In genomic region chr1:195091699-195092219, GRCm38 (mm10) we compare ENCODE assay signal across 8 mouse cellular contexts. TPM values are rescaled to one million over a fixed set of nuclear protein-coding genes. Genes with fewer than 3 reads are reported as not detected.
DNase-seq lines count a peak whose midpoint lies in the region; ATAC-seq and TF ChIP-seq lines count a peak whose summit lies in the region.

No protein-coding gene starts in this region.

- TF ChIP-seq CTCF in kidney, postnatal 0 days (IDR thresholded peaks at IDR 0.05; ENCODE audit: low read depth) = no peak

- H3K27me3 ChIP-seq in kidney, postnatal 0 days (ENCODE audit: insufficient read depth, low read length) = no peaks in the 10 kb centered on the region
- no peaks in the 10 kb centered on the region for H3K27me3 ChIP-seq in embryonic facial prominence, embryonic 12.5 days
- H3K27me3 ChIP-seq in myocyte (ENCODE audit: control insufficient read depth, insufficient read depth, insufficient read length) = no peaks in the 10 kb centered on the region

- ATAC-seq in kidney, postnatal 0 days (replicated peaks; ENCODE audit: low FRiP score, low read depth) = peak; percentile 73
- ATAC-seq in embryonic facial prominence, embryonic 12.5 days (ENCODE audit: insufficient number of reproducible peaks, insufficient read depth, low FRiP score, low TSS enrichment) = peak; percentile 54

- no peak overlapping the region for H3ac ChIP-seq in myocyte (ENCODE audit: control insufficient read depth, insufficient read length)

- H3K27ac ChIP-seq in kidney, postnatal 0 days = peak overlapping the region; percentile 71; the same call in 1 of the 2 replicates
- H3K27ac ChIP-seq in embryonic facial prominence, embryonic 12.5 days = no peak overlapping the region

- H3K4me1 ChIP-seq in kidney, postnatal 0 days (replicated peaks; ENCODE audit: insufficient read depth, low read length) = no peaks in the 10 kb centered on the region; the same call in 1 of the 2 replicates
- H3K4me1 ChIP-seq in embryonic facial prominence, embryonic 12.5 days = peaks cover 3% of the 10 kb centered on the region; the same call in 1 of the 2 replicates

- no peak for TF ChIP-seq POLR2A in myocyte (IDR thresholded peaks at IDR 0.05; ENCODE audit: insufficient read length, low read depth)

- peak overlapping the region; percentile 56 for H3K4me2 ChIP-seq in kidney, postnatal 0 days (ENCODE audit: low read length)
- H3K4me2 ChIP-seq in embryonic facial prominence, embryonic 12.5 days (replicated peaks) = peak overlapping the region; percentile 69
- H3K4me2 ChIP-seq in myocyte (ENCODE audit: low read depth) = peak overlapping the region; percentile 70

- no peaks in the 10 kb centered on the region for H3K9me3 ChIP-seq in kidney, postnatal 0 days (replicated peaks; ENCODE audit: low read length)
- H3K9me3 ChIP-seq in embryonic facial prominence, embryonic 12.5 days = no peaks in the 10 kb centered on the region

- no peak for DNase-seq in kidney, postnatal 0 days (ENCODE audit: low spot score)
- DNase-seq in kidney, postnatal 10 days = no peak
- peak; percentile 8 for DNase-seq in large intestine, adult 2 months (ENCODE audit: low read depth, low spot score)
- no peak for DNase-seq in adrenal gland, postnatal 36 days
- DNase-seq in frontal cortex, postnatal 14 days (ENCODE audit: low spot score in 2 of 2) = no peak
- DNase-seq in urinary bladder, postnatal 36 days (ENCODE audit: low spot score in 2 of 2) = no peak

- H3K4me3 ChIP-seq in kidney, postnatal 0 days (replicated peaks; ENCODE audit: low read depth, low read length) = peak overlapping the region; percentile 44
- peak overlapping the region; percentile 38 for H3K4me3 ChIP-seq in embryonic facial prominence, embryonic 12.5 days
- peak overlapping the region; percentile 9 for H3K4me3 ChIP-seq in myocyte

- H3K9ac ChIP-seq in kidney, postnatal 0 days (ENCODE audit: low read depth, low read length) = peak overlapping the region; percentile 57; the same call in 1 of the 2 replicates
- H3K9ac ChIP-seq in embryonic facial prominence, embryonic 12.5 days = peak overlapping the region; percentile 12; the same call in 1 of the 2 replicates

- 15% methylated on average over 11 of the region's 11 CpGs for WGBS in kidney, postnatal 0 days
- 17% methylated on average over 11 of the region's 11 CpGs for WGBS in embryonic facial prominence, embryonic 12.5 days
- 13% methylated on average over 11 of the region's 11 CpGs for WGBS in large intestine, adult 2 months

- H3K36me3 ChIP-seq in kidney, postnatal 0 days (ENCODE audit: insufficient read depth, low read length) = no peaks in the 10 kb centered on the region
- H3K36me3 ChIP-seq in embryonic facial prominence, embryonic 12.5 days = no peaks in the 10 kb centered on the region
- H3K36me3 ChIP-seq in myocyte (ENCODE audit: control insufficient read depth, insufficient read depth) = peaks cover 11% of the 10 kb centered on the region

- no peaks in the 10 kb centered on the region for H3K79me2 ChIP-seq in myocyte (ENCODE audit: control insufficient read depth, insufficient read depth)

TF ChIP-seq in myocyte, 11 proteins besides CTCF, POLR2A, EP300 and RAD21:
- TF ChIP-seq REST (IDR thresholded peaks at IDR 0.05; ENCODE audit: insufficient read depth, insufficient read length) = no peak
- TF ChIP-seq USF1 (IDR thresholded peaks at IDR 0.05; ENCODE audit: low read depth) = no peak
- no peak for TF ChIP-seq MAX (IDR thresholded peaks at IDR 0.05; ENCODE audit: low read depth)
- TF ChIP-seq TCF12 (IDR thresholded peaks at IDR 0.05; ENCODE audit: insufficient read depth, poor library complexity, severe bottlenecking) = no peak
- no peak for TF ChIP-seq SRF (IDR thresholded peaks at IDR 0.05; ENCODE audit: control insufficient read depth, insufficient read length, low read depth)
- no peak for TF ChIP-seq E2F4 (IDR thresholded peaks at IDR 0.05; ENCODE audit: insufficient read depth)
- TF ChIP-seq POLR2AphosphoS2 (IDR thresholded peaks at IDR 0.05; ENCODE audit: insufficient read length, low read depth) = no peak
- no peak for TF ChIP-seq MYOD1 (IDR thresholded peaks at IDR 0.05; ENCODE audit: control insufficient read depth in 1 of 3, insufficient read length in 2 of 3, low read depth in 2 of 3)
- no peak for TF ChIP-seq MYOG (IDR thresholded peaks at IDR 0.05; ENCODE audit: control insufficient read depth in 1 of 3, insufficient read depth in 1 of 3, insufficient read length in 2 of 3, low read depth in 2 of 3)
- TF ChIP-seq CEBPB (IDR thresholded peaks at IDR 0.05; ENCODE audit: insufficient read depth, poor library complexity, severe bottlenecking) = no peak
- TF ChIP-seq TCF3 (IDR thresholded peaks at IDR 0.05; ENCODE audit: insufficient read length, low read depth) = no peak

RNA-seq across cellular contexts. Expression of gene Cd46, which starts 0.3 kb away (rescaled TPM):
- 1.2 and 1.5 TPM in 2 replicates for polyA plus RNA-seq in kidney, postnatal 0 days (2015; fragmentation: Nextera tagmentation; extraction: Ambion mirVana)
- polyA plus RNA-seq in embryonic facial prominence, embryonic 12.5 days (2016; fragmentation: Nextera tagmentation; extraction: Ambion mirVana) = 1.3 and 1.6 TPM in 2 replicates
- 0.38 and 0.63 TPM in 2 replicates for polyA plus RNA-seq in large intestine, adult 2 months (2012; rRNA removed)
- polyA plus RNA-seq in myocyte (2012; fragmentation: generic; extraction: Trizol) = 0.13 TPM
- total RNA-seq in adrenal gland, postnatal 36 days (2021) = 1 to 10 TPM; 1.3 to 2.0 TPM

RNA-seq across cellular contexts. Expression of gene Cr1l, which starts 39.6 kb away (rescaled TPM):
- 85.8 and 87.4 TPM in 2 replicates for polyA plus RNA-seq in kidney, postnatal 0 days (2015; fragmentation: Nextera tagmentation; extraction: Ambion mirVana)
- polyA plus RNA-seq in embryonic facial prominence, embryonic 12.5 days (2016; fragmentation: Nextera tagmentation; extraction: Ambion mirVana) = 46.5 and 50.5 TPM in 2 replicates
- polyA plus RNA-seq in large intestine, adult 2 months (2012; rRNA removed) = 57.1 and 59.2 TPM in 2 replicates
- 60.2 TPM for polyA plus RNA-seq in myocyte (2012; fragmentation: generic; extraction: Trizol)
- 10 to 100 TPM; 71.6 to 86.7 TPM for total RNA-seq in adrenal gland, postnatal 36 days (2021)
